Mouse (Mus musculus) thymus, postnatal 4 days (tissue): Measurements from ENCODE around the gene Btbd11.

Experiments
- DNase-seq: peaks from one replicate; pipeline ENCODE4 v3.0.0; 2021

Gene Btbd11

GRCm38 (mm10) chr10:85425756-85426155, 39.1 kb downstream of the Btbd11 start:
- DNase-seq, result no peak

GRCm38 (mm10) chr10:85437217-85437616, 50.6 kb downstream of the Btbd11 start:
- DNase-seq, result peak; percentile 24

DNA sequence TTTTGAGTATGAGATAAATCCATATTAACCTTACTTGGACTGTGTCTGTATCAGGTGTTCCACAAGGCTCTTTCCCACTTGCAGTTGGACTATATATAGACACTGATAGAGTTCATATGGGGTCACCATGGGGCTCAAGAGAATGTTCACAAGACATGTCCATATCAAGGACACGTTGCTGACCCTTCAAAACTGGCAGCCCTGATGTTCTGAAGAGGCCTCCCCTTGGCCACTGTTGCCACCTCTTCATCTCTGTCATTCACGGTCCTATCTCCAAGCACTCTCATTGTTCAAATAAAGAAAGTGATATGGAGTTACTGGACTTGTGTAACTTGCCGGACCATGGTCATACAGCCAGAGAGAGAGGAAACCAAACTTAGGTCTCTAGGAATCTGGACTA, 56.8 kb downstream of the Btbd11 start:
- DNase-seq, result no peak

DNA sequence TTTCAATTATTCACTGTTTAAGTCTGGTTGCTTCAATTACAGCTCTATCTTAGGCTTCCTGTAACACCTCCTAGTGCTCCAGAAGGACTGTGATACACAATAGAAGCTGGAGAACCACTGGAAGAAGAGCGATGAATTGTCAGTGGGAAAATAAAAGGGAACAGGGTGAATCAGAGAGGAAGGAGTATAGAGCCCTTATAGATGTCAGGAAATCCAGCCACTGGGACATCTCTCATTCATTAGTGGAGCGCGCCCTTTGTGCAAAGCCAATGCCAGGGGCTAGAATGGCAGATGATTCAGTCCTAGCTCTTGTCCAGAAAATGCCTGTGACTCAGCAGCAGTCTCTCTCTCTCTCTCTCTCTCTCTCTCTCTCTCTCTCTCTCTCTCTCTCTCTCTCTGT, 59.3 kb downstream of the Btbd11 start:
- no peak for DNase-seq

DNA sequence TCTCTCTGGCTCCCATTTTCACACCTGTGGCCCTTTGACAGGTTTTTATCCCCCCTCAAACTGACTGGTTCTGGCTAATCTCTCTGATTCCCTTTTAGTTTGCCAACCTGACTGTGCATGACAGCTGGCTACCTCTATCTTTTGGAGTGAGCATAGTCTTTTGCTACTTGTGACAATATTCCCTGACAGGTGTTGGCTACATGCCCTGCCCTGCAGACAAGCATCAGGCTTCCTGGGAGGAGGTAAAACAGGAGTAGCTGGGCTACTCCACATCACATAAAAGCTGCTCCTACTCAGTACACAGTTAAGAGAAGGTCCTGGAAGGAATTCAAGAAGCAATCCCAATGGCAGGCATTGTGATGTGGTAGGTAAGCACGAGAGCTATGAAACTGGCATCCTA, 60.1 kb downstream of the Btbd11 start:
- no peak for DNase-seq

DNA sequence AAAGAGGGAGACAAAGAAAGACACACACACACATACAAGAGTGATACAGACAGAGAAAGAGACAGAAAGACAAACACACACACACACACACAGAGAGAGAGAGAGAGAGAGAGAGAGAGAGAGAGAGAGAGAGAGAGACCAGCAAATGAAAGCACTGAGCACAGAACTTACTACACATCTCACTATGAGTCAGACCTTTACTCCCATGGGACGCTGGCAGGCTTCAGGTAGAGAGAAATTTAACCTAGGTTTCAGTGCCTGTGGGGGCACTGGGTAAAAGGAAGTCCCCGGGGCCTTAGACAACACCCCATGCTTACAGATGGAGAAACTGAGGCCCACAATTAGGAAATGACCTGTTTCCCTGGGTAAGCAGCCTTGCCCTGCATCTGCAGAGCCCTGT, 61.3 kb downstream of the Btbd11 start:
- DNase-seq, result no peak

GRCm38 (mm10) chr10:85451629-85452368, 65.2 kb downstream of the Btbd11 start:
- no peak for DNase-seq

DNA sequence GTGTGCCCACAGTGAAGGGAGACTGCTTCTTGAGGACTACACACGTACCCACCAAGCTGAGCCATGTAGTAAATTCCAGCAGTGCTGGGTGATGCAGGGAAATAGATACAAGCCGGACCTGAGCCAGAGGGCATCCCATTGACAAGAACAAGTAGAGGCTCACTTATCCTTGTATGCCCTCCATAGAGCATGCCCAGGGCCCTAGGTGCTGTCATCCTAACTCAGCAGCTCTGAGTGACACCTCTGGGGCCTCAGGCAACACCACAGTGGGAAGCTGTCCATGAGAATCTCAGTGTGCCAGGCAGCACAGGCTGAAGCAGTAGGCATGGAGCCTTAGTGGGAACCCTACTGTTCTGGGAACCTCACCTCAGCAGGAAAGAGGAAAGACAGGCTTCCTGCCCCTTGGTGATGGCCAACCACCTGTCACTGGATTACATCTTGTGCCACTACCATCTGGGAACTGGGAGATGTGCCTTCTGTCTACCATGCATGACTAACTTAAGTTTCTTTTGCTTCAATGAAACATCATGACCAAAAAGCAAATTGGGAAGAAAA, 66.7 kb downstream of the Btbd11 start:
- DNase-seq, result no peak

- DNase-seq, result peak; percentile 17
Measured at GRCm38 (mm10) chr10:85455985-85456384, 69.4 kb downstream of the Btbd11 start.

GRCm38 (mm10) chr10:85458744-85459344, 72.2 kb downstream of the Btbd11 start:
- no peak for DNase-seq

- no peak for DNase-seq
Measured at GRCm38 (mm10) chr10:85460736-85461135, 74.1 kb downstream of the Btbd11 start.

DNA sequence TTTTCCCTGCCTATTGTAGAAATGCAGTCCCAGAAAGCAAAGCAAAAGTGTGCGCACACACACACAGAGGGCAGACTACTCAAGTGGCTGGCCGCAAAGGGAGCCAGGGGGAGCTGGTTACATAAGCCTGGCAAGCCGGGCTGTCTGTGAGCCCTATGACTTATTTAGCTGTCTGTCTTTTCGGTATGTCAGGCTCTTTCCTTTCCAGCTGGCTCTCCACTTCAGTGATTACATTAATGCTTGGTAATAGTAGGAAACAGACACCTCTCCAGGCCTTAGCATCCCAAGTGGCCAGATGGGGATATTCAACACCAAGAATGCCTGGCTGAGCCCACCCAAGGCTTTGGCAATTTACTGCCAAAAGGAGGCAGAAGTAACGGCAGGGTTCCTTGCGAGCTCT, 77.5 kb downstream of the Btbd11 start:
- no peak for DNase-seq

GRCm38 (mm10) chr10:85465516-85466408, 79.1 kb downstream of the Btbd11 start:
- no peak for DNase-seq

GRCm38 (mm10) chr10:85466409-85466761, 79.8 kb downstream of the Btbd11 start:
- no peak for DNase-seq

- no peak for DNase-seq
Measured at GRCm38 (mm10) chr10:85467393-85467792, 80.8 kb downstream of the Btbd11 start.

DNA sequence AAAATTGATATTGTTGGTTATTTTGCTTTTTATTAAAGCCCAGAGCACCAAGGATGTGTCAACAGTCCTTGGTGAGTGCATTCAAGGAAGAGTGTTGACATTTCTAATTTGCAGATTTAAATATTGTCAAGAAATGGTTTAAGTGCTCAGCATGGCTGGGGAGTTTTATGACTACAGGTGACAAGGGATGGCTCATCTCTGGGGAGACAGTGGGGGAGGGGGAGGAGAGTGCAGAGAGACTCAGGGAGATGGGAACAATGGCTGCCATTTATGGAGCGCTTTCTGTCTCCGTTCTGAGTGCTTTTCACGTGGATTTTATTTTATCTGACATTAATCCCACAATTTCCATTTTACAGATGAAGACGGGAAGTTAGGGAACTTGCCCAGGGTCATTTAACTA, 81.9 kb downstream of the Btbd11 start:
- no peak for DNase-seq

- no peak for DNase-seq
Measured at GRCm38 (mm10) chr10:85469341-85469740, 82.7 kb downstream of the Btbd11 start.

DNA sequence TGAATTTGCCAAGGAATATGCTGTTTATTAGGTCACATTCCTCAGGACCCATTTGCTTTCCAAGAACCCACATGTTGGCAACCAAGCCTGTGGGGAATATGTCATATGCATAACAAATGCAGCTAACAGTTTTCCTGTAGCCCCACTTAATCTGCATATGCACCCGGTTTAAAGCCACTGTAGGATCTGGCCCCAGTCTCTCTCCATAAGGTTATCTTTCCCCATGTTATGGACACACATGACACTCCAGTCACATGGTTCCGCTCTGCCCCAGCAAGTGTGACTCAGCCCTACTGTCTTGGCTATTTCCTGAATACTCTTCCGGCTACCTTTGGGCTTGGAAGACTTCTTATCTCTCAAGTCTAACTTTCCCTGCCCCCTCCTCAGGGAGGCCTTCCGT, 86.7 kb downstream of the Btbd11 start:
- no peak for DNase-seq

GRCm38 (mm10) chr10:85473871-85474270, 87.3 kb downstream of the Btbd11 start:
- no peak for DNase-seq

- no peak for DNase-seq
Measured at GRCm38 (mm10) chr10:85475642-85476345, 89.2 kb downstream of the Btbd11 start.

DNA sequence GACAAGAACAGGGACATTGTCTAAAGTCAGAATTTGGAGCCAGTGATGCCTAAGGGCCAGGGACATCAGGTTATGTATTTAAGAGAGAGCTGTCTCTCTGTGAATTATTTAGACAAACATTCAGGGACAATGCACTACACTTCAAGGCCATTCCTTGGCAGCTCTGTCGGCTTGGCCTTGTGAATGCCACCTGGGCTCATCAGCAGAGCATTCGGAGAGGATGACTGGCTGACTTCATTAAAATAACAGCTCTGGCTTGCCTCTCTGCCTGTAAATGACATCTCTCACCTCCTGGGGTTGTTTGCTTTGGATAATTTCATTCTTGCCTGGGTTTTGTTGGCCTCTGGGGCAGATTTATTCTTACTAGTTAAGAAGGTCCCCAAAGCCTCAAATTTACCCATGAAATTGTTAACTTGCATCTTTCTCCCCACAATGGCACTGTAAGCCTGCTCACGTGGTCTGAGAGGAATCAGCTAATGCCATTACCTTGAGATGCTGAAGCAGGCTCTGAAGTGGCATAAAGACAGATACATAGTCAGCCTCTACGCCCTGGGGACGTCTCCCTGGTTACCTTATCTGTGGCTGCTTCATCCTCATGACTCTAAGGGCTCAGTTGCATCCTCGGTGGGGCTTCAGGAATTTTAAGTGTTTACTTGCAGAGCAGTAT, 93.5 kb downstream of the Btbd11 start:
- no peak for DNase-seq

DNA sequence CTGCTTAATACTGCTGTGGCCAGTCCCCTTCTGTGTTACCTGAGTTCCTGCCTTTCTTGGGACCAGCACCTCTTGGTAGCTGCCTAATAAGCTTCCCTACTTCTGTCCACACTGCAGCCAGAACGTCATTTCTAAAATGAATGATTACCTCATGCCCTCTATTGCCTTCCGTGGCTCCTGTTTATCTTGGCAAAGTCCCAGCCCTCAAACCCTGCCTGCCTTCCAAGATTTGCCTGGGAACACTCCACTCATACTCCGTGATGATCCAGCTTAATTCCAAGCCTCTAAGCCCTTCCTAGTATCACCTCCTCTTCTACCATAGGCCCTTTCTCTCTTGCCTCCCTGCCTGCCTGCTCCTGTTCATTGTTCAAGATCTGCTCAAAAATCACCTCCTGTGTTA, 94.5 kb downstream of the Btbd11 start:
- DNase-seq, result no peak
